Mouse (Mus musculus) inflammation-experienced regulatory T-cells (primary cell): ENCODE measurements around the gene Aph1b. TPM values are rescaled to one million over a fixed set of nuclear protein-coding genes. Genes with fewer than 3 reads are reported as not detected.

Source experiments
- polyA plus RNA-seq, 2 experiments: library from polyadenylated mRNA; unstranded; fragments of 100-300 nt; shearing (Covaris generic); gene quantifications; one replicate each; pipeline ENCODE4 v1.2.1; 2017

Aph1b gene
- polyA plus RNA-seq = 1 to 10 TPM in 1 of 2 experiments, under 1 TPM in 1; 0.61 to 3.7 TPM

DNA sequence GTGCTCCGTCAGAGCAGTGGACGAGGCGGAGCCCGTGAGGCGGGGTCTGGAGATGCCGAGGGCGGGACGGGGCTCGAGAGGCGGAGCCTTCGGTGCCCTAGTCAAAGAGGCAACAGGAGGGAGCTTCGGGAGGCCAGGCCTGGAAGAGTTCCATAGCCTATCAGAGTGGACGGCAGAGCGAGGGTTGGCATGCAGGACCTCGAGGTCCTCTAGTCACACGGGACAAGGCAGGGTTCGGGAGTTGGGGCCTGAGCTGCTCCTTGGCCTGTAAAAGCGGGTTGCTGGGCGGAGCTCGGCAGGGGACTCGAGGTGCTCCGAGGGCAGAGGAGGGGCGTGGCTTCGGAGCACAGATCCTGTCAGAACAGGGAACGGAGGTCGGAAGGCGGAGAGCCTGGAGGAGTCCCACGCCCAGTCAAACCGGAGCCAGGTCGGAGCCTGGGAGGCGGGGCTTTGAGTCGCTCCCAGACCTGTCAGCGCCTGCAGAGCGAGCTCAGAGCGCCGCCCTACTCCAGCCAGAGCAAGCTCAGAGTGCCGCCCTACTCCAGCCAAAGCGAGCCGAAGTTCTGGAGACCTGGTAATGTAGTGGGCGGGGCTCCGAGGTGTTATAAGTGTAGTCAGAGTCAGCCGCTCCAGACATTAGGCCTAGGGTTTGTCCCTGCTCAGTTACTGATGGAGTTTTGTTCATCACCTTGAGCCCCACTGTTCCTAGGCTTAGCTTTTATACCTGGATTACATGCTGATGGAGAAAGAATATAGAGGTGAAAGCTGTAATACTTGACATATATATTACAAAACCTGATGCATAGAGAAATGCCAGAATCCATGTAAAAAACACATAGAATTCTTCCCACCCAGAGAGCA lies at the start of gene Aph1b:
Aph1b (minus strand) TSS at position 27 of the 861 bp plus-strand sequence.

DNA sequence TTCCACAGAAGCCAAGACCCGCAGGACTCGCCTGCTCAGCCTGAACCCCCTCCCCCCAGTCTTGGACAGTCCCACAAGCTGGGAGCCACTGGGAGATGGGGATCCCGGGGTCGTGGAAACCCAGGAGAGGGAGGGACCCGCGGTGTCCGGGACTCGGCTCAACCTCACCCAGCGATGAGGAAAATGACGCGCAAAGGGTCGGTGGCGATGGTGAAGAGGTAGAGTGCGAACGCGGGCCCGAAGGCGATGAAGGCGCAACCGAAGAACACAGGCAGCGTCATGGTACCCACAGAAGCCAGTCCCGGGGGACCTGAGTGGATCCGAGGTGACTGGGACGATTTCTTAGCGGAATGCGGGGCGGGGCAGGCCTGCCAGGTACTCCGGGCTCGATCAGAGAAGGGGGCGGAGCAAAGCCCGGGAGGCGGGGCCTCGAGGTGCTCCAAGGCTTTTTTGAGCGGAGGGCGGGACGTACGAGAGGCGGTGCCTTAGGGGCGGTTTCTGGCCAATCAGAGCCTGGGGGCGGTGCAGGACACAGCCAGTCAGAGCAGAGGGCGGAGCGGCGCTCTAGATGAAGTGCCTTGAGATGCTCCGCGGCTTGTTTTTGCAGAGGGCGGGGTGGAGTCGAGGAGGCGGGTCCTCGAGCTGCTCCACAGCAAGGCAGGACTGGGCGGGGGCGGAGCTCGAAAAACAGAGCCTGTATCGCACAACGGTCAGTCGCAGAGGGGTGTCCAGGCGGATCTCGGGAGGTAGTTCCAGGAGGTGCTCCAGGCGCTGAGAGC lies 39.2 kb upstream of the Aph1b start, which contains the start of gene Aph1c:
Aph1c (minus strand) TSS at position 409 of the 779 bp plus-strand sequence.

GRCm38 (mm10) chr9:66796739-66797138 lies 1.4 kb upstream of the Aph1b start, which contains the start of gene Gm10647:
TSS of gene Gm10647 (plus strand) at chr9:66797039.

Other genes with a start within 250 kb of the Aph1b start
- gene Usp3, start 202.3 kb downstream of the Aph1b start, polyA plus RNA-seq = 100 to 1,000 TPM; 142 to 156 TPM
- gene Car12, start 81.8 kb downstream of the Aph1b start, polyA plus RNA-seq = 1 to 10 TPM; 6.3 to 8.1 TPM
- gene Gm10647, start 1.5 kb upstream of the Aph1b start, polyA plus RNA-seq = under 1 TPM in 1 of 2 experiments, not detected in 1; 0.19 TPM
- gene Aph1c, start 39.2 kb upstream of the Aph1b start, polyA plus RNA-seq = under 1 TPM; 0.31 to 0.93 TPM
- 100 to 1,000 TPM; 143 to 151 TPM for gene Rab8b, start 124.2 kb upstream of the Aph1b start, polyA plus RNA-seq
- gene Rps27l, start 150.6 kb upstream of the Aph1b start, polyA plus RNA-seq = 100 to 1,000 TPM; 111 to 172 TPM
- 10 to 100 TPM; 22.3 to 29.6 TPM for gene Lactb, start 180.0 kb upstream of the Aph1b start, polyA plus RNA-seq